In genomic region chr7:98125473-98125872, GRCm38 (mm10) we compare ENCODE assay signal across 9 mouse cellular contexts. TPM values are rescaled to one million over a fixed set of nuclear protein-coding genes. Genes with fewer than 3 reads are reported as not detected.
DNase-seq lines count a peak whose midpoint lies in the region; ATAC-seq and TF ChIP-seq lines count a peak whose summit lies in the region.
"Had no signal": no experiment of that assay in that cellular context is flagged by ENCODE, and none has a peak within 500 bp of the region (broad histone marks: within the 10 kb centered on the region; RNA-seq: fewer than 3 reads in every experiment).

No protein-coding gene starts in this region.

- H3K36me3 ChIP-seq in liver, embryonic 11.5 days (ENCODE audit: control insufficient read depth, insufficient read depth, low read length), result peaks cover 2% of the 10 kb centered on the region; the same call in 1 of the 2 replicates
- peaks cover 3% of the 10 kb centered on the region; the same call in 1 of the 2 replicates for H3K36me3 ChIP-seq in spleen, adult 2 months (ENCODE audit: control insufficient read depth, insufficient read depth, low read length)
- H3K36me3 ChIP-seq in hindbrain, embryonic 14.5 days (replicated peaks; ENCODE audit: control insufficient read depth, insufficient read depth), result peaks cover 29% of the 10 kb centered on the region; the same call in 1 of the 2 replicates
- H3K36me3 ChIP-seq: embryonic facial prominence, embryonic 13.5 days; limb, embryonic 12.5 days had no signal

- no peak overlapping the region for H3K27ac ChIP-seq in liver, embryonic 11.5 days (ENCODE audit: low read depth, low read length)
- no peak overlapping the region for H3K27ac ChIP-seq in spleen, adult 2 months (ENCODE audit: insufficient read depth, low read length)
- no peak overlapping the region for H3K27ac ChIP-seq in hindbrain, embryonic 14.5 days
- H3K27ac ChIP-seq: embryonic facial prominence, embryonic 13.5 days; limb, embryonic 12.5 days had no signal

- no peaks in the 10 kb centered on the region for H3K27me3 ChIP-seq in liver, embryonic 11.5 days (replicated peaks; ENCODE audit: control insufficient read depth, insufficient read depth, low read length)
- H3K27me3 ChIP-seq in spleen, adult 2 months (ENCODE audit: control insufficient read depth, insufficient read depth, low read length), result no peaks in the 10 kb centered on the region
- H3K27me3 ChIP-seq in hindbrain, embryonic 14.5 days (ENCODE audit: control insufficient read depth, insufficient read depth, low read length), result no peaks in the 10 kb centered on the region

- H3K9me3 ChIP-seq in liver, embryonic 11.5 days (ENCODE audit: control insufficient read depth, low read length), result no peaks in the 10 kb centered on the region
- no peaks in the 10 kb centered on the region for H3K9me3 ChIP-seq in hindbrain, embryonic 14.5 days (ENCODE audit: control insufficient read depth, low read length)
- H3K9me3 ChIP-seq: embryonic facial prominence, embryonic 13.5 days; limb, embryonic 12.5 days had no signal

- no peaks in the 10 kb centered on the region; the same call in none of the 2 replicates for H3K4me1 ChIP-seq in liver, embryonic 11.5 days (replicated peaks; ENCODE audit: control insufficient read depth, insufficient read depth, low read length)
- H3K4me1 ChIP-seq in spleen, adult 2 months (ENCODE audit: control insufficient read depth, insufficient read depth, insufficient read length), result no peaks in the 10 kb centered on the region; the same call in 1 of the 2 replicates
- no peaks in the 10 kb centered on the region for H3K4me1 ChIP-seq in hindbrain, embryonic 14.5 days (replicated peaks; ENCODE audit: control insufficient read depth, insufficient read depth, low read length)
- H3K4me1 ChIP-seq: limb, embryonic 12.5 days had no signal

- no peak overlapping the region for H3K4me3 ChIP-seq in liver, embryonic 11.5 days (ENCODE audit: low read depth, low read length)
- H3K4me3 ChIP-seq in spleen, adult 2 months (ENCODE audit: extremely low read depth, insufficient read depth, insufficient read length), result no peak overlapping the region
- no peak overlapping the region for H3K4me3 ChIP-seq in hindbrain, embryonic 14.5 days (replicated peaks; ENCODE audit: low read length)
- H3K4me3 ChIP-seq: embryonic facial prominence, embryonic 13.5 days; limb, embryonic 12.5 days had no signal

- TF ChIP-seq CTCF in spleen, adult 2 months (IDR thresholded peaks at IDR 0.05; ENCODE audit: extremely low read depth, insufficient read depth, insufficient read length, insufficient replicate concordance), result peak; percentile 40; the same call in 1 of the 2 replicates

- TF ChIP-seq POLR2A in spleen, adult 2 months (IDR thresholded peaks at IDR 0.05; ENCODE audit: low read depth, low read length), result no peak

- 31% methylated on average over 5 of the region's 5 CpGs for whole genome bisulfite sequencing in liver, embryonic 11.5 days
- WGBS in spleen, adult 2 months, result 51% methylated on average over 5 of the region's 5 CpGs
- WGBS in hindbrain, embryonic 14.5 days, result 42% methylated on average over 5 of the region's 5 CpGs

- ATAC-seq in liver, embryonic 11.5 days (replicated peaks; ENCODE audit: low FRiP score), result no peak
- ATAC-seq in hematopoietic stem cell, adult 5-6 weeks (replicated peaks in 1 of 2; ENCODE audit: insufficient read depth in 1 of 2, low FRiP score in 2 of 2, low TSS enrichment in 1 of 2, low read depth in 1 of 2, poor library complexity in 2 of 2, severe bottlenecking in 2 of 2), result peak; percentile 38 to 42; a peak in 2 of 4 replicates
- ATAC-seq in hindbrain, embryonic 14.5 days (ENCODE audit: low FRiP score), result no peak

- DNase-seq in liver (peak; percentile 73), adipocyte (ENCODE audit: low spot score) (peak; percentile 26)
- DNase-seq in liver, embryonic 11.5 days (ENCODE audit: low spot score), result no peak
- peak in 1 of 2 experiments; percentile 31 for DNase-seq in spleen, adult 2 months (ENCODE audit: low read depth in 1 of 2, low spot score in 2 of 2)
- no peak for DNase-seq in hindbrain, embryonic 14.5 days (ENCODE audit: low spot score)
- no peak for DNase-seq in retina, postnatal 1 day

- no peak overlapping the region for H3K9ac ChIP-seq in liver, embryonic 11.5 days (ENCODE audit: low read depth, low read length)
- H3K9ac ChIP-seq in hindbrain, embryonic 14.5 days, result no peak overlapping the region
- H3K9ac ChIP-seq: embryonic facial prominence, embryonic 13.5 days; limb, embryonic 12.5 days had no signal

- no peak overlapping the region for H3K4me2 ChIP-seq in liver, embryonic 11.5 days
- H3K4me2 ChIP-seq in hindbrain, embryonic 14.5 days (replicated peaks), result no peak overlapping the region
- H3K4me2 ChIP-seq: embryonic facial prominence, embryonic 13.5 days; limb, embryonic 12.5 days had no signal

RNA-seq across cellular contexts. Expression of gene Myo7a, which starts 6.1 kb away (rescaled TPM):
- polyA plus RNA-seq in liver, embryonic 11.5 days (2014; fragmentation: Nextera tagmentation; extraction: Ambion mirVana), result 20.1 and 20.7 TPM in 2 replicates
- total RNA-seq in hematopoietic stem cell, adult 5-6 weeks (2017), result 7.3 and 7.5 TPM in 2 replicates
- polyA plus RNA-seq in spleen, adult 2 months (2012; rRNA removed), result 24.3 and 28.1 TPM in 2 replicates
- polyA plus RNA-seq in hindbrain, embryonic 14.5 days (2014; fragmentation: Nextera tagmentation; extraction: Ambion mirVana), result 20.0 and 24.3 TPM in 2 replicates

RNA-seq across cellular contexts. Expression of gene Omp, which starts 19.8 kb away (rescaled TPM):
- 0.62 and 0.70 TPM in 2 replicates for polyA plus RNA-seq in liver, embryonic 11.5 days (2014; fragmentation: Nextera tagmentation; extraction: Ambion mirVana)
- total RNA-seq in hematopoietic stem cell, adult 5-6 weeks (2017), result 0.50 and 0.89 TPM in 2 replicates
- 0.59 and 0.60 TPM in 2 replicates for polyA plus RNA-seq in spleen, adult 2 months (2012; rRNA removed)
- polyA plus RNA-seq in hindbrain, embryonic 14.5 days (2014; fragmentation: Nextera tagmentation; extraction: Ambion mirVana), result 0.31 and 0.32 TPM in 2 replicates

RNA-seq across cellular contexts. Expression of gene Capn5, which starts 52.6 kb away (rescaled TPM):
- 20.0 and 20.1 TPM in 2 replicates for polyA plus RNA-seq in liver, embryonic 11.5 days (2014; fragmentation: Nextera tagmentation; extraction: Ambion mirVana)
- total RNA-seq in hematopoietic stem cell, adult 5-6 weeks (2017), result 23.0 and 28.0 TPM in 2 replicates
- polyA plus RNA-seq in spleen, adult 2 months (2012; rRNA removed), result 10.0 and 12.0 TPM in 2 replicates
- 16.7 and 18.0 TPM in 2 replicates for polyA plus RNA-seq in hindbrain, embryonic 14.5 days (2014; fragmentation: Nextera tagmentation; extraction: Ambion mirVana)

Comparison
In these comparisons a context has a peak if more than half of its experiments do, and no peak if none do; other contexts are left out.
1. DNase-seq: peak in liver (single experiment) and adipocyte (single experiment); none in liver, embryonic 11.5 days (single experiment), hindbrain, embryonic 14.5 days (single experiment) and retina, postnatal 1 day (single experiment).
2. ATAC-seq: peak in hematopoietic stem cell, adult 5-6 weeks (2 of 2); none in liver, embryonic 11.5 days (single experiment) and hindbrain, embryonic 14.5 days (single experiment).